Mouse (Mus musculus): ENCODE data around the gene Emilin1. TPM values are rescaled to one million over a fixed set of nuclear protein-coding genes. Genes with fewer than 3 reads are reported as not detected.
"Not testable (repeated sequence)": the region's sequence is repeated elsewhere in the genome, so short reads cannot be mapped to it uniquely, and the experiment has no call there.

Gene Emilin1
- total and polyA plus RNA-seq, 2 experiments from 2014 or later = 9.0 to 11.8 TPM

DNA sequence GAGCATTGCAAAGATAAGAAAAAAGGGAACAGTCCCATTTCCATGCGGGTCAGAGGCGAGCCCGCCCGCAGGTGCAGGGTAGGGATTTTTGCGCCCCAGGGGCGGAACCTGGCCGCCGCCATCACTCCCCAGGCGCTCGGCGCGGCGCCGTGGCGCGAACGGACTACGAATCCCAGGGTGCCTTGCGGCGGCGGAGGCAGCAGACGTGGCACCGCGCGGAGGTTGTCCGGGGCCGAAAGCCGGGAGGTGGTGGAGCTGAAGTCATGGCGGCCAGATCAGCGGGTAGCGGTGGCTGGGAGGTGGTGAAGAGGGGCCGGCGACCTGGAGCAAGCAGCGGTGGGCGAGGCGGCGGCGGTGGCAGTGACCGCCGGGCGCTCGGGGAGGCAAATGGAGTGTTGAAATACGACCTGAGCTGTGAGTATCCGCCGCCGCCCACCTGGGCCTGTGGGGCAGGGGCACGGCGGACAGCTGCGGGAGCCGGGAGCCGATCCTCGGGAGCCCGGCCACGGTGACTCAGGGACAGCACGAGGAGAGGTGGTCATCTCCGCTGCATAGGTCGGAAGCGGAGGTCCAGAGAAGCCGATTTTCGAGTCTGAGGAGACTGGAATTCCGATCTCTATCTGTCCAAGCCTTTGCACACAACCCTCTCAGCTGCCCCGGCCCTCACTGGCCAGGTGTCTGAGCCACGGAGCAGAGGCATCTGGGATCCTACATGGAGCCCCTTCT is 43.6 kb upstream of the Emilin1 start:
- DNase-seq (ENCODE audit: low spot score) (peak; percentile 81), ATAC-seq (ENCODE audit: low FRiP score) (peak; percentile 89)
- no peak for TF ChIP-seq CTCF (IDR thresholded peaks at IDR 0.05)
- Histone ChIP-seq H3K4me1 (ENCODE audit: insufficient read depth, low read length) (peaks cover 5% of the 10 kb centered on the region; the same call in 1 of the 2 replicates), H3K4me3 (ENCODE audit: low read depth, low read length) (peak overlapping the region; percentile 59), H3K27me3 (ENCODE audit: insufficient read depth, low read length) (no peaks in the 10 kb centered on the region), H3K27ac (ENCODE audit: low read depth, low read length) (peak overlapping the region; percentile 72), H3K36me3 (ENCODE audit: insufficient read depth, low read length) (peaks cover 54% of the 10 kb centered on the region), H3K4me2 (ENCODE audit: low read depth, low read length, poor library complexity, severe bottlenecking) (peak overlapping the region; percentile 66), H3K9ac (replicated peaks; ENCODE audit: low read length, poor library complexity, severe bottlenecking) (peak overlapping the region; percentile 83), H3K9me3 (ENCODE audit: low read length) (no peaks in the 10 kb centered on the region)
- WGBS = under 1% methylated on average over 62 of the region's 63 CpGs

DNA sequence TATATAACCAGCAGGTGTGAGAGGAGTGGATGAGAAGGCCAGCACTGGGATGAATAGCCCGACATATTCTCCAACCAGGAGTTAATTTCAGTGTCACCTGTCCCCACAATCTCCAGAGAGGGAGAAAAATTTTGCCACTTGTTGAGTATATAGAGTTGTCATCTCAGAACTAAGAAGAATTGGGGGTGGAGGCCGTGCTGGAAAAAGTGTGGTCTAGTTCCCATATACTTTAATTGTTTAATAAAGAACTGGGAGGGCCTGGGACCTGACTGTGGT is 43.1 kb upstream of the Emilin1 start:
- Histone ChIP-seq H3K27ac (ENCODE audit: low read depth, low read length) (peak overlapping the region; percentile 72), H3K4me2 (ENCODE audit: low read depth, low read length, poor library complexity, severe bottlenecking) (peak overlapping the region; percentile 66), H3K4me1 (ENCODE audit: insufficient read depth, low read length) (peaks cover 5% of the 10 kb centered on the region; the same call in 1 of the 2 replicates), H3K4me3 (ENCODE audit: low read depth, low read length) (peak overlapping the region; percentile 59), H3K36me3 (ENCODE audit: insufficient read depth, low read length) (peaks cover 54% of the 10 kb centered on the region), H3K9ac (replicated peaks; ENCODE audit: low read length, poor library complexity, severe bottlenecking) (peak overlapping the region; percentile 83), H3K27me3 (ENCODE audit: insufficient read depth, low read length) (no peaks in the 10 kb centered on the region), H3K9me3 (ENCODE audit: low read length) (no peaks in the 10 kb centered on the region)
- TF ChIP-seq CTCF (IDR thresholded peaks at IDR 0.05) = no peak
- no peak for ATAC-seq (ENCODE audit: low FRiP score)
- 25% methylated on average over 2 of the region's 2 CpGs for WGBS
- no peak for DNase-seq (ENCODE audit: low spot score)

DNA sequence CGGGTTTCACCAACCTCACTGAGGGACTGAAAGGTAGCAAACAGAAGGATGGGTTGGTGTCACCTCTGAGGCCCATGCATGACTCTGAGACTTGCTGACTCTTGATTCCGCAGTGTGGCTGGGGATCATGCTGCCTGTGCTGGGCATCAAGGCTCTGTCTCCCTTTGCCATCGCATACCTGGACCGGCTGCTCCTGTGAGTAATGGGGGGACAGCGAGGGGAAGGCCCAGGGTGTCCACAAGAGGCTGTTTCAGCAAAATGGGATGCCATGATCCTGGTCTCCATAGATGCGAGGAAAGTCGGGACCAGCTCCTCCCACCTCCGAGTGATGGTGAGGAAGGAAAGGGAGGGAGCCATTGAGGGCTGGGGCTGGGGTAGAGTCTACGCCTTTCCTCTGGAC is 40.6 kb upstream of the Emilin1 start:
- Histone ChIP-seq H3K27me3 (ENCODE audit: insufficient read depth, low read length) (no peaks in the 10 kb centered on the region), H3K4me3 (ENCODE audit: low read depth, low read length) (no peak overlapping the region), H3K36me3 (ENCODE audit: insufficient read depth, low read length) (peaks cover 61% of the 10 kb centered on the region), H3K4me1 (ENCODE audit: insufficient read depth, low read length) (peaks cover 5% of the 10 kb centered on the region; the same call in 1 of the 2 replicates), H3K4me2 (ENCODE audit: low read depth, low read length, poor library complexity, severe bottlenecking) (no peak overlapping the region), H3K27ac (ENCODE audit: low read depth, low read length) (no peak overlapping the region), H3K9ac (replicated peaks; ENCODE audit: low read length, poor library complexity, severe bottlenecking) (no peak overlapping the region), H3K9me3 (ENCODE audit: low read length) (no peaks in the 10 kb centered on the region)
- DNase-seq (ENCODE audit: low spot score) (no peak), ATAC-seq (ENCODE audit: low FRiP score) (no peak)
- 94% methylated on average over 9 of the region's 9 CpGs for WGBS
- no peak for TF ChIP-seq CTCF (IDR thresholded peaks at IDR 0.05)

DNA sequence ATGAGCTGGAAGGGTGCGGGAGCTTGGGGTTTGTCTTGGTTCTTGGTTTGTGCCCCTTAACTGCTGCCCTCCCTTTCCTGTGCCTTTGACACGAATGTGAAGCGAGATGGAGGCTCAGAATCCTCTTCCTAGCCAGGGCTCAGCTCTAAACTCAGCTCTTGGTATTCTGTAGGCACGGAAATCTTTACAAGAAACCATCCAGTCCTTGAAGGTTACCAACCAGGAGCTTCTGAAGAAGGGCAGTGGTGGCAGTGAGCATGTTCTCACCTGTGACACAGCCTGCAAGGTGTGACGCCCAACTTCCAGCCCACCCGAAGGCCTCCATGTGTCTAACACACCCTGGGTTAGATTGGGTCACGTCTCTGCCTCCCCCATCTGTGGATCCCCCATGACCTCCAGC is 38.8 kb upstream of the Emilin1 start:
- H3K4me1 ChIP-seq (ENCODE audit: insufficient read depth, low read length) = peaks cover 5% of the 10 kb centered on the region; the same call in 1 of the 2 replicates
- H3K4me2 ChIP-seq (ENCODE audit: low read depth, low read length, poor library complexity, severe bottlenecking) = no peak overlapping the region
- WGBS = 89% methylated on average over 7 of the region's 7 CpGs
- H3K27ac ChIP-seq (ENCODE audit: low read depth, low read length) = no peak overlapping the region
- H3K9me3 ChIP-seq (ENCODE audit: low read length) = no peaks in the 10 kb centered on the region
- peaks cover 61% of the 10 kb centered on the region for H3K36me3 ChIP-seq (ENCODE audit: insufficient read depth, low read length)
- no peaks in the 10 kb centered on the region for H3K27me3 ChIP-seq (ENCODE audit: insufficient read depth, low read length)
- TF ChIP-seq CTCF (IDR thresholded peaks at IDR 0.05) = no peak
- H3K9ac ChIP-seq (replicated peaks; ENCODE audit: low read length, poor library complexity, severe bottlenecking) = no peak overlapping the region
- H3K4me3 ChIP-seq (ENCODE audit: low read depth, low read length) = no peak overlapping the region
- ATAC-seq (ENCODE audit: low FRiP score) = no peak
- DNase-seq (ENCODE audit: low spot score) = no peak

DNA sequence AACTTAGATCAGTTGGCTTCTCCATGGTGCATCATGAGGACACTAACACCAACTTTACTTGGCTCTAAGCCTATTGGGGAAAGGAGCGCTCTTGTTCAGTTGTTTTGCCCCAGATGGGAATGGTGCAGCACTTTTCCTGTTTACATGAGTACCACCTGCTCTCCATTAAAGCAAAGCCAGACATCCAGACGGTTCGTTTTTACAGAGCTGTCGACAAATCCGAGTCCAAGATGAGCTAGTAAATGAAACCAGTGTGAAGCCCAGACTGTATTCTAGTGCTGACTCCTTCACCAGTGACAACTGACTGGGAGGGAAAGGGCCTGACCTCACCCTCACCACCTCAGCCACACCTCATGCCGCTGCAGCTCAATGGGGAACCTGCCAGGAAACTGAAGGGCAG is 34.6 kb upstream of the Emilin1 start:
- TF ChIP-seq CTCF (IDR thresholded peaks at IDR 0.05) = no peak
- 70% methylated on average over 6 of the region's 6 CpGs for WGBS
- H3K4me1 ChIP-seq (ENCODE audit: insufficient read depth, low read length) = no peaks in the 10 kb centered on the region
- no peak overlapping the region for H3K27ac ChIP-seq (ENCODE audit: low read depth, low read length)
- DNase-seq (ENCODE audit: low spot score) (no peak), ATAC-seq (ENCODE audit: low FRiP score) (no peak)
- H3K9me3 ChIP-seq (ENCODE audit: low read length) = no peaks in the 10 kb centered on the region
- no peak overlapping the region for H3K4me2 ChIP-seq (ENCODE audit: low read depth, low read length, poor library complexity, severe bottlenecking)
- H3K27me3 ChIP-seq (ENCODE audit: insufficient read depth, low read length) = no peaks in the 10 kb centered on the region
- peaks cover 36% of the 10 kb centered on the region for H3K36me3 ChIP-seq (ENCODE audit: insufficient read depth, low read length)
- H3K4me3 ChIP-seq (ENCODE audit: low read depth, low read length) = no peak overlapping the region
- H3K9ac ChIP-seq (replicated peaks; ENCODE audit: low read length, poor library complexity, severe bottlenecking) = no peak overlapping the region

DNA sequence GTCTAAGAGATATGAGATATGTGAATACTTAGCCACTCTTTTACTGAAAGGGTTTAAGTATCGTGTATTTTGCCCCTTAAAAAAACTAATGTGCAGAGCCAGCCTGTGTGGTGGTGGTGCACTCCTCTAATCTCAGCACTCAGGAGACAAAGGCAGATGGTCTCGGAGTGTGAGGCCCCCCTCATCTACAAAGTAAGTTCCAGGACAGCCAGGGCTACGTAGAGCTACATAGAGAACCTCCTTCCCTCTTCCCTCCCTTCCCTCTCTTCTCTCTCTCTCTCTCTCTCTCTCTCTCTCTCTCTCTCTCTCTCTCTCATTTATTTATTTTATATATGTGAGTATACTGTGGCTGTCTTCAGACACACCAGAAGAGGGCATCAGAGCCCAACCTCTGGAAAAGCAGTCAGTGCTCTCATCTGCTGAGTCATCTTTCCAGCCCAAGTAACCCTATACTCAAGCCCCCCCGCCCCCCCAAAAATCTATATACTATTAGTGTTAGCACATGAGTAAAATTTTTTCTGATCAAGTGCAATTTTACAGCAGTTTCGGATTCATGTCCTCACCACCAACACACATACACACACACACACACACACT is 33.8 kb upstream of the Emilin1 start:
- Histone ChIP-seq H3K27ac (ENCODE audit: low read depth, low read length) (no peak overlapping the region), H3K36me3 (ENCODE audit: insufficient read depth, low read length) (peaks cover 28% of the 10 kb centered on the region), H3K27me3 (ENCODE audit: insufficient read depth, low read length) (no peaks in the 10 kb centered on the region), H3K4me1 (ENCODE audit: insufficient read depth, low read length) (no peaks in the 10 kb centered on the region), H3K4me3 (ENCODE audit: low read depth, low read length) (no peak overlapping the region), H3K9ac (replicated peaks; ENCODE audit: low read length, poor library complexity, severe bottlenecking) (no peak overlapping the region), H3K9me3 (ENCODE audit: low read length) (no peaks in the 10 kb centered on the region), H3K4me2 (ENCODE audit: low read depth, low read length, poor library complexity, severe bottlenecking) (no peak overlapping the region)
- DNase-seq (ENCODE audit: low spot score) (no peak), ATAC-seq (ENCODE audit: low FRiP score) (no peak)
- 0 out of 2 replicates have a peak, but pooled peaks have one; percentile 11 for TF ChIP-seq CTCF (IDR thresholded peaks at IDR 0.05)
- WGBS = 80% methylated on average over 5 of the region's 5 CpGs

DNA sequence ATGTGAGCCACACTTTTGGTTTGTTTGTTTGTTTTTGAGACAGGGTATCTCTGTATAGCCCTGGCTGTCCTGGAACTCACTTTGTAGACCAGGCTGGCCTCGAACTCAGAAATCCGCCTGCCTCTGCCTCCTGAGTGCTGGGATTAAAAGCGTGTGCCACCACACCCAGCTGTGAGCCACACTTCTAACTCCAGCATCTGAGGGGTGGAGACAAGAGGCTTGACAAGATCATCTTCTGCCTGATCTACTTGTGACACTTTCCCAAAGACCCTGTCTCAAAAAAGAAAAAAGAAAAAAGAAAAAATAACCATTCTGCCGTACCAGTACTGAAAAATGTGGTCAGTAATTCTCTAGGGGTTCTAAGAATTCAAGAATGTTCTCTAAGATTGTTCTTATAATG is 31.4 kb upstream of the Emilin1 start:
- H3K9me3 ChIP-seq (ENCODE audit: low read length); H3K4me2 ChIP-seq (ENCODE audit: low read depth, low read length, poor library complexity, severe bottlenecking); DNase-seq (ENCODE audit: low spot score); H3K9ac ChIP-seq (replicated peaks; ENCODE audit: low read length, poor library complexity, severe bottlenecking); H3K4me1 ChIP-seq (ENCODE audit: insufficient read depth, low read length); H3K4me3 ChIP-seq (ENCODE audit: low read depth, low read length); ATAC-seq (ENCODE audit: low FRiP score); H3K27me3 ChIP-seq (ENCODE audit: insufficient read depth, low read length); H3K36me3 ChIP-seq (ENCODE audit: insufficient read depth, low read length); H3K27ac ChIP-seq (ENCODE audit: low read depth, low read length): not testable (repeated sequence)
- 83% methylated on average over 4 of the region's 4 CpGs for WGBS
